Mouse (Mus musculus) T-helper 1 cell (primary cell): ENCODE results near the gene 2010111I01Rik.

Source experiments
- in situ Hi-C: fragments of 300-600 bp; cut with MboI, MseI; formaldehyde crosslinking; loops from one replicate; pipeline ENCODE4 v1.15.1; 2025; ENCODE audit warnings: high pct_unique_total_duplicates

2010111I01Rik gene

DNA sequence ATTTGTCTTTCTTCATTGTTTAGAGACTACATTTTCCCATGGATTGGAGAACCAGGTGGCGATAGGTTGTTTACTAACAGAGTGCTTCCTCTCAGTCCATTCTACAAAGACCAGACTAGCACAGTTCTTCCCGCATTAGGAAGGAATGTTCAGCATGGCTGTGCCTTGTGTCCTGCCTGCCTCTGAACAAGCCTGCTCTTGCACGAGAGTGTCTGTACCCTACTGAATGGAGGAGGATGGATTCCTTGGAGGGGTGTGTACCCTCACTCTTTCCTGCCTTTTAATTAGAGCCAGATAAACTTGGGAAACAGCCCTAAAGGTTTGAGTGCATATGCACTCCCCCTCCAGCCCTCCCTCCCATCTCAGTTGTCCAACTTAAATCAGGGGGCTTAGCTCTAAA lies 315.7 kb downstream of the 2010111I01Rik start:
- in situ Hi-C loops, result no loop called here

DNA sequence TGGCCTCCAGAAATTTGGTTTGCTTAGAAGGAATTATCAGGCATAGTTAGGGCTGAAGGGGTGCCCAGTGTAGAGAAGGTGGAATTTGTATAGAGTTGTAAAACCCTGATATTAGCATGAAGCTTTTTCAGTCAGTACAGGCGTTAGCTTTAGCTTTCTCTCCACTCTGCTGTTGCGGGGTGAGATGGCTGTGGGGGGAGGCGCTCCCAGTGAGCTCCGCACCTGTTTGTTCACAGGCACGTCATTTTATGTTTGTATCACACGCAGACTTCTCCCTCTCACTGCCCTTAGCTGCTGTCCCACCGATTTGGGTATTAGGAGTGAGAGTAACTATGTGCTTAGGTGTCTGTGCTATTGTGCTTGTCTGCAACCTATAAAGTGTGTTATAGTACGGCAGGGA lies 316.5 kb downstream of the 2010111I01Rik start:
- in situ Hi-C loops, result no loop called here

- in situ Hi-C loops, result no loop called here
These were observed 318.5 kb downstream of the 2010111I01Rik start for GRCm38 (mm10) chr13:63283236-63283635.

DNA sequence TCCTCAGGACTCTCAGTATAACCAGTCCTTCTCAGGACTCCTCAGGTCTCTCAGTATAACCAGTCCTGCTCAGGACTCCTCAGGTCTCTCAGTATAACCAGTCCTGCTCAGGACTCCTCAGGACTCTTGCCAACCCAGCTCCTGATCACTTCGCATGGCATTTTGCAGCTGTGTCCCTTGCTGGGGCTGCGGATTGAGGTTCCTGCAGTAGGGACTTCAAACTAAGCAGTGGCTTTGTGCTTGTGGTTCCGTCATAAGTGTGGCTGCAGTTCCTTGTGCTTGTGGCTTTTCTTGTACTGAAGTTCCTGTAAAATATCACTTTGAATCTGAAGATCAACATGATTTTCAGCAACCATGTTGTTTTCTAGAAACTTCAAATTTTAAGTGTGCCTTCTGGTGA lies 320.1 kb downstream of the 2010111I01Rik start:
- in situ Hi-C loops, result no loop called here

DNA sequence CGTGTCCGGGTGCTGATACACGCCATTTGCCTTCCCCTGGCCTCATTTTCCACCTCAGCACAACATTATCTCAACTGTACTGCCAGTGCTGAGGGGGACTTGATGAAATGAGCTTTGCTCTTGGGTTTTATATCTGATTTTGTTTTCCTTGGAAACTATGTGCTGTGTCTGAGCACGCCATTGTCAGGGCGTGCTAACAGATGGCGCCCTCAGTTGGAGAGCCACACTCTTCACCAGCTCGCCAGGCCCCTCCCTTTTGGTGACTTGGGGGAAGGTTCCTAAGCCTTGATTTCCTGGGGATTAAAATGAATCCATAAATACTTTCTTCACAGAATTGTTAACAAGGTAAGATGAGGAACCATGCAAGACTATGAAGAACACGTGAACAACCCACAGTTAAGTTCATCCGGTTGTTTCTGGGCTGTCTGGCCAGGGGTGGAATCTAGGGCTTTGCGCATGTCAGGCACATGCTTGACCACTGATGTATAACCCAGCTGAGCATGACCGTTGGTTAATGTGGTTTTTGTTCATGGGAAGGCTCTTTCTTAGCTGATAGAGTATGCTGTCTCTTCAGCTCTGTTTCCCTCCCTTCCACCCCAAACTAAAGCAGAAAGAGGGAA lies 321.9 kb downstream of the 2010111I01Rik start:
- in situ Hi-C loops, result no loop called here

DNA sequence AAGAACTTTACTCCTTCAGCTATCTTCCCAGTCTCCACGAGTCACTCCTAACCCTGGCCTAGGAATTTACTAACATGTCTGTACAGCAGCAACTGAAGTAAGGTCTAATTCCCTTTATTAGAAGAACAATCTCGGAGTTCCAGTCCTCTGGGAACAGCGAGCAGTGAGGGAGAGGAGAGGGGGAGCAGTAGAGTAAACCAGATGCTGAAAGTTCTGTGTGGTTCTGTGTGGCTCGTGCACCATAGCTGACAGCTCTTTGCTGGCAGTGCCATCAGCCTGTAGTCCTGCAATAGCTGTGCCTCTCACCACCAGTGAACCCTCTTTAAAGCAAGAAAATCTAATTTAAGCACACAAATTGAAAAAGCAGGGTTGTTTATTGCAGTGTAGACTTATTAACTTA lies 324.5 kb downstream of the 2010111I01Rik start:
- in situ Hi-C loops, result no loop called here

- in situ Hi-C loops, result no loop called here
These were observed 325.0 kb downstream of the 2010111I01Rik start for GRCm38 (mm10) chr13:63289687-63290086.

DNA sequence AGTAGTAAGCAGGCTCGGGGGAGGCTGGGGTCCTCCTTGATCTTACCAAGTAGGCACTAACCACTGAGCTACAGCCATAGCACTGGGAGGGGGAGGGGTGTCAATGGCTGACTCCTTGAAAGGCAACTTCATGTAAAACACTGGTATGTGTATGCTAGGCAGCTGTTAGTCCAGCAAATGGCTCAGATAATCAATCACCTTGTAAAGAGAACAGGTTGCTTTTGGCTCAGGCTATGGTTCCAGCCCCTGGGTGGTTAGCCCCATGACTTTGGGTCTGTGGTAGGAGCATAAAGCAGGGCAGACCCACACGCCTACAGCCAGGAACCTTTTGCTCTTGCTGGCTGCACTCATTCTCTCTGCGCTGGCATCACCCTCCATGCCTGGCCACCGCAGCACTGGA lies 325.4 kb downstream of the 2010111I01Rik start:
- in situ Hi-C loops, result no loop called here

- in situ Hi-C loops, result no loop called here
These were observed 326.3 kb downstream of the 2010111I01Rik start for GRCm38 (mm10) chr13:63291016-63291415.

DNA sequence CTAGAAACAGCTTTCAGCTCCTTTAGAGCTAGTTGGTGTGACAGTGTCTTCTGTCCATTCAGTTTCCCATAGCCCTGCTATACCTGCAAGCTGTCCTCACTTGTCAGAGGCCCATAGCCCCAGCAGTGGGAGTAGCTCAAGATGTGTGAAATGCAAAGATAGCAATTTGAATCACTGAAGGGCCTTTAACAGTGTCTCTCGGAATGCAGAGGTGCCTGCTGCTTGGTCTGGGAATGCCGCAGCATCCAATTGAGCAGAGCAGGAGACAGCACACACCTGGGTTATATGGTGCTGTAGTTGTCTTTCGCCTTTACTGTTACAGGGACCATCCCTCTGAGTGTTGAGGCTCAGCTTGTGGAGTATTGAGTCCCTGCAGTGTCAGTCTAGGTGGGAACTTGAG lies 329.0 kb downstream of the 2010111I01Rik start:
- in situ Hi-C loops, result no loop called here

DNA sequence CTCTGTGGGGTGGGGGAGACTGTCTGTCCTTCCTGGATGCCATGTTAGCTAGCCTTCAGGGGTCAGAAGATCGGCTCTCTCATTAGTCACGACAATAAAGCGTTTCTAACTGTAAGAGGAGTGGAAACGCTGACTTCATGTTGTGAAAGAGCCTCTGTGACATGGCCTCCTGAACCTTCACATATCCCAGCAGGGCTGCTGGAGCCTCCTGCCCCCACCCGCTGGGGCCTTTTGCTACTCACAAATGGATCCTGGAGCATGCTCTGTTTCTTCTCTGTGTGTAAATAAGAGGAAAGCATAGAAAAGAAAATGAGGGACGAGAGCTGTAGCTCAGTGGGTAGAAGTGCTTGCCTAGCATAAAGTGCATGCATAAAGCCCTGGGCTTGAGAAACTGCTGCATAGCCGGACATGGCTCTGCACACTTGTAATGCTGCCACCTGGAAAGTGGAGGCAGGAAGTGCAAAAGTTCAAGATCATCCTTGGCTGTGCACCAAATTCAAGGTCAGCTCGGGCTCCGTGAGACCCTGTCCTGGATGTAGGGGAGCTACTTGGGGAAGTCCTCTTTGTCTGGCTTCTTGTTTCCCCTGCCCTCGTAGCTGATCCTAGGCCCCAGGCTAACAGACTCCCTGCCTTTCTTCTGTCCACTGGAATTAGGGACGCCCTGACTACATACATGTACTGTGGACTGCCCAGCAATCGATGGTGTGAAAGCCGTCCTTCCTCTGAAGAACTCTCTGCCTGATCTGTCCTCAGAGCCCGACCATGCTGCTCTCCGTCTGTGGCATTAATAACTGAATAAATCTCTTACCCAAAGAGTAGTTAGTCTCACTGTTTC lies 329.9 kb downstream of the 2010111I01Rik start:
- in situ Hi-C loops, result no loop called here

DNA sequence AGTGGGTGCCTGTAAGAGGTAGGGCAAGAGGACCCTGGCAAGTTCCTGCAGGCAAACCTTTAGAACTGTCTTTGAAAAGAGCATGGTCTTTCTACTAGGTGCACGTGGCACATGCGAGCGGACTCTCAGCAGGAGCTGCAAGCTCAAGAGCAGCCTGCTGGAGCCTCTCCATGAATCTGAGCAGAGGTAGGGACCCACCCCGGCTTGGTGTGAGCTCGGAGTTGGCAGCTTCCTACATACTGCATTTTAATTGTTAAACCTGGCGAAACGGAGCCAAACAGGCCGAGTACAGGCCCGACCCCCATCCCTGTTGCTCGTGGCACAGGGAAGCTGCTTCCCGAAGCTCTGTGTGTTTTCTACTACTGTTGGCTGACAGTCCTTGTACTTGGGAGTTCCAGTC lies 331.6 kb downstream of the 2010111I01Rik start:
- in situ Hi-C loops, result no loop called here

- in situ Hi-C loops, result no loop called here
These were observed 332.3 kb downstream of the 2010111I01Rik start for GRCm38 (mm10) chr13:63297003-63297402.

DNA sequence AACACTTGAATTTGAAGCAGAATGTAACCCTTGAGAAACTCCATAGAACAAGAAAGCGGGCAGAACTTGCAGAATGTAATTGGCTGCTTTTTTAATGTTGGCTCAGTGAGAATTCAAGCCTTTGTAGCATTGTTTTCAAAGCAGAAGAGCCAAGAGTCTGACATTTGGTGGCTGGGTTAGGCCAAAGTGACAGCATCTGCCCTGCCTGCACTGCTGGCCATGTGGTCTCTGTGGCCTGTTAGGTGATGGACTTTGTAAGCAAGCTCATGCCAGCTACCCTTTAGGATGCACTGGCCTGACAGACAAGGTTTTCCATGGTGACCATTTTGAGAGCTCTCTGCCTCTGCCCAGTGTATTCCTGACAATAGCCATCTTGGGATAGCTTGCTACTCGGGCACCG lies 333.2 kb downstream of the 2010111I01Rik start:
- in situ Hi-C loops, result no loop called here

- in situ Hi-C loops, result no loop called here
These were observed 334.2 kb downstream of the 2010111I01Rik start for GRCm38 (mm10) chr13:63298931-63299330.

DNA sequence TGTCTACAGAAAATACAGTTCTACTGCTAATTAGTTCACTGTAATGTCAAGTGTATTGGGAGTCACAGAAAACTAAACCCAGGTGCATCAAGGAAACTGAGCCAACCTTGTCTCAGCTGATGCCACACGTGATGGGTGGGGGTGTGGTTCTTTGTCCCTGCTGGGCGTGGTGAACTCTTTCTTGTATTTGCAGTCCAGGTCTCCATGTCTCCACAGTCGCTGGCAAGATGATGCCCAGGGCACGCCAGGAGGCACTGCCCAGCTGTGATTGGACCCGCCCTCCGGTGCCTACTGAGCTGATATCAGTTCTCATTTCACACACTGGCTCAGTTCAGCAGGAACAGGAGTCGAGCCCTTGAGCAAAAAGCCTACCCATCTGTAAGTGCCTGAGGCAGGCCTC lies 336.2 kb downstream of the 2010111I01Rik start:
- in situ Hi-C loops, result no loop called here

GRCm38 (mm10) chr13:63301764-63302209 lies 337.1 kb downstream of the 2010111I01Rik start:
- in situ Hi-C loops, result no loop called here

DNA sequence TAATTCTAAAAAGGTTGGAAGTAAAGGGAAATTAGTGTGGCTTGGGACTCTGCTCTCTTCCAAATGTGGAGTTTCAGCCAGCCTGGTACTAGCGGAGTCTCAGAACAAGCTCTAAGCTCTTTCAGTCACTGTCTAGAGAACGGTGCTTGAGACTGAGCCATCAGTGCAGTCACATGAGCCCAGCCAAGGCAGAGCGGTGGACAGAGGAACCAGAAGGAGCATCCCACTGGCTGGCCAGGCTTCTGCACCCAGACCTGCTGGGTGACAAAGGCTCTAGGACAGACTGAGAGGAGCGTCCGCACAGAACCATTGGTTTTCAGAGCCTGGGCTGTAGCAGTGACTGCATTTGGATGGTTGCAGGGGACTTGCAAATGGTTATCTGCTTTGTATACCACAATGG lies 337.7 kb downstream of the 2010111I01Rik start:
- in situ Hi-C loops, result no loop called here

DNA sequence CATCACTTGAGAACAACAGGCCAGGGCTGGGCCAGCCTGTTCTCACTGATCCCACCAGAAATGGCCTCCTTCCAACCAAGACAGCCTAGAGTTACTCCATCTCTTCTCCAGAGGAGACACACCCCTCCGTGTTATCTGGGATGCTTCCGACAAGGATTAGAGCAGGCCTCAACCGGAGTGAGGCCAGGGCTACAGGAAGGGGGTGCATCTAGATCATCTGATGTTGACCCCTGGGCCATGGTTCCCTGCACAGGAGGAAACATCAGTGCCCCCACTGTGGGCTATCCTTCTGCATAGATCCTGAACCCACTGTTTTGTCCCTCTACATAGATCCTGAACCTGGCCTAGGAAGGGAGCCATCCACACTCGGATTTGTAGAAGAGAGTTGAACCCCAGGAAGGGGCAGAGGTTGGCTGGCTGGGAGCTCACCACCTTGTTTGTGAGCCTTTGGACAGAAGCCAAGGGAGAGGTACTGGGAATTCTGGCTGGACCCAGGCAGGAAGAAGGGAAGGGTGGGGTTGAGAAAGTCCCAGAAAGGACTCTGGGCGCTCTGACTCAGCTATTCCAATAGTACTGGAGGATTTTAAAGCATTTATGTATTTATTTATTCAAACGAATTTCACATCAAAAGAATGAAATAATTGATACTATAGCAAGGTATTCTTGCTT lies 339.6 kb downstream of the 2010111I01Rik start:
- in situ Hi-C loops, result no loop called here

GRCm38 (mm10) chr13:63304799-63305159 lies 340.1 kb downstream of the 2010111I01Rik start:
- in situ Hi-C loops, result no loop called here

GRCm38 (mm10) chr13:63305160-63306011 lies 340.7 kb downstream of the 2010111I01Rik start:
- in situ Hi-C loops, result no loop called here

- in situ Hi-C loops, result no loop called here
These were observed 342.1 kb downstream of the 2010111I01Rik start for GRCm38 (mm10) chr13:63306768-63307167.
